Comparison of ENCODE assay signal across 8 mouse cellular contexts in the genomic region with DNA sequence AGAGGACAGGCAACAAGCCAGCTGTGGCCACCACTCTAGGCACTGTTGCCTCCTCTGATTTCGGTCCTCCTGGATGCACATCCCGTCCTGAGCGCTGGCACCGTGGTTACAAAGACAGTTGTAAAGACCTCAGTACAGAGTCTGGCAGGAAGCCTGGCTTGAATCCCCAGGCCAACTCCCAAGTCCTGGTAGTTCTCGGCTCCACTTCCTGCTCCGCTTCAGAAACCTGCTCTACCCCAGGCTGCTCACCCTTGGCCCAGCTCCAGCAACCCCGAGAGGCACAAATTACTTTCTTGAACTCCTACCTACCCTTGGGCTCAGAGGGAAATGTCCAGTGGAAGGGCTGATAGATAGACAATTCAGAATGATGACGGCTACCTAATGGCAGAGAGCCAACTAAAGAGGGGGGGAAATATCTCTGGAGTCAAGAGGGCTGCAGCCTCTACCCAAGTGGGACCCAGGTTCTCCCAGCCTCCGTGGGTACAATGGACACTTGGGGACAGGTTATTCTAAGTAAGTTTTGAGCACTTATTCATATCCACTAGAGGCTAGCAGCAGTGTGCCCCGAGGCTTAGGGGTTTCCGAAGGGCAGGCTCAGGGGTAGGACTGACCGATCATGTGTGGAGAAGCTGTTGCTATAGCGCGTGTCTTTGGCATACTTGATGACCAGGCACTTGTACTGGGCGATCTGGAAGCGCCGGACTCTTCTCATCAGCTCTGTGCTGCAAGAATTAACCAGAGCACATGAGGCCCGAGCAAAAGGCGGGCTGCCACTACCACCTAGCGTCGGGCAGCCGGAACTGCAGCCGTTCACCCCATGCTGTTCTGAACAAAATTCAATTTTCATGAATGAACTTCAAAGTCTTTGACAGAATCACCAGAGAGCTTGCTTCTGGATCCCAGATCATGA. TPM values are rescaled to one million over a fixed set of nuclear protein-coding genes. Genes with fewer than 3 reads are reported as not detected.
DNase-seq lines count a peak whose midpoint lies in the region; ATAC-seq and TF ChIP-seq lines count a peak whose summit lies in the region.

No protein-coding gene starts in this region.

- DNase-seq in CD8-positive naive resting alpha-beta T cell, adult 2 months (ENCODE audit: low read depth in 2 of 2, low spot score in 2 of 2), result peak; percentile 72 to 83
- peak; percentile 68 for DNase-seq in c-Kit-positive CD71-positive TER-119-negative erythroid progenitor cells, embryonic 14.5 days (ENCODE audit: low read depth)
- peak; percentile 80 for DNase-seq in forebrain, embryonic 10.5 days (ENCODE audit: extremely low spot score, low spot score)
- DNase-seq in kidney, postnatal 4 days, result peak; percentile 87 to 91

- H3K4me2 ChIP-seq in heart, embryonic 16.5 days (ENCODE audit: low read depth, low read length), result peak overlapping the region; percentile 90
- peak overlapping the region; percentile 77 for H3K4me2 ChIP-seq in liver, embryonic 16.5 days (ENCODE audit: low read depth, low read length)
- peak overlapping the region; percentile 75 for H3K4me2 ChIP-seq in neural tube, embryonic 13.5 days

- ATAC-seq in heart, embryonic 16.5 days (replicated peaks; ENCODE audit: extremely low read depth, insufficient read depth, low FRiP score), result peak; percentile 37; the same call in 1 of the 2 replicates
- peak; percentile 48 for ATAC-seq in liver, embryonic 16.5 days (ENCODE audit: low read depth)
- peak; percentile 81 for ATAC-seq in neural tube, embryonic 13.5 days (ENCODE audit: low read depth)

- peaks cover 50% of the 10 kb centered on the region for H3K36me3 ChIP-seq in forebrain, embryonic 10.5 days (replicated peaks)
- peaks cover 22% of the 10 kb centered on the region for H3K36me3 ChIP-seq in heart, embryonic 16.5 days (ENCODE audit: control insufficient read depth, insufficient read depth)
- H3K36me3 ChIP-seq in liver, embryonic 16.5 days (ENCODE audit: control insufficient read depth, insufficient read depth), result peaks cover 34% of the 10 kb centered on the region
- no peaks in the 10 kb centered on the region for H3K36me3 ChIP-seq in neural tube, embryonic 13.5 days
- no peaks in the 10 kb centered on the region for H3K36me3 ChIP-seq in testis, adult 2 months (ENCODE audit: control insufficient read depth, insufficient read depth, low read length)

- TF ChIP-seq CTCF in testis, adult 2 months (IDR thresholded peaks at IDR 0.05; ENCODE audit: control insufficient read depth, insufficient read depth, insufficient replicate concordance, low read depth, low read length), result peak; percentile 86

- H3K4me3 ChIP-seq in forebrain, embryonic 10.5 days, result peak overlapping the region; percentile 80
- peak overlapping the region; percentile 74 for H3K4me3 ChIP-seq in heart, embryonic 16.5 days (ENCODE audit: low read length)
- H3K4me3 ChIP-seq in liver, embryonic 16.5 days (ENCODE audit: low read depth, low read length), result peak overlapping the region; percentile 78
- peak overlapping the region; percentile 42 for H3K4me3 ChIP-seq in neural tube, embryonic 13.5 days
- no peak overlapping the region for H3K4me3 ChIP-seq in testis, adult 2 months (ENCODE audit: control insufficient read depth, low read depth, low read length)

- 34% methylated on average over 23 of the region's 23 CpGs for WGBS in forebrain, embryonic 10.5 days
- WGBS in heart, embryonic 16.5 days, result 10% methylated on average over 23 of the region's 23 CpGs
- WGBS in liver, embryonic 16.5 days (ENCODE audit: insufficient replicate concordance), result 19% methylated on average over 23 of the region's 23 CpGs
- WGBS in neural tube, embryonic 13.5 days, result 23% methylated on average over 23 of the region's 23 CpGs

- peaks cover 73% of the 10 kb centered on the region for H3K4me1 ChIP-seq in forebrain, embryonic 10.5 days
- peaks cover 73% of the 10 kb centered on the region for H3K4me1 ChIP-seq in heart, embryonic 16.5 days (ENCODE audit: control insufficient read depth, insufficient read depth, low read length)
- peaks cover 52% of the 10 kb centered on the region for H3K4me1 ChIP-seq in liver, embryonic 16.5 days (ENCODE audit: control insufficient read depth, low read depth, low read length)
- peaks cover 68% of the 10 kb centered on the region for H3K4me1 ChIP-seq in neural tube, embryonic 13.5 days (replicated peaks)
- H3K4me1 ChIP-seq in testis, adult 2 months (ENCODE audit: control insufficient read depth, insufficient read depth, low read length), result peaks cover 23% of the 10 kb centered on the region

- no peak for TF ChIP-seq POLR2A in testis, adult 2 months (IDR thresholded peaks at IDR 0.05; ENCODE audit: control insufficient read depth, low read depth, low read length)

- no peaks in the 10 kb centered on the region for H3K27me3 ChIP-seq in forebrain, embryonic 10.5 days (ENCODE audit: poor library complexity, severe bottlenecking)
- no peaks in the 10 kb centered on the region for H3K27me3 ChIP-seq in heart, embryonic 16.5 days (ENCODE audit: control insufficient read depth, insufficient read depth, low read length)
- no peaks in the 10 kb centered on the region for H3K27me3 ChIP-seq in liver, embryonic 16.5 days (ENCODE audit: control insufficient read depth, insufficient read depth, low read depth, low read length)
- no peaks in the 10 kb centered on the region for H3K27me3 ChIP-seq in neural tube, embryonic 13.5 days
- no peaks in the 10 kb centered on the region for H3K27me3 ChIP-seq in testis, adult 2 months (ENCODE audit: control insufficient read depth, insufficient read depth, low read length)

- H3K9ac ChIP-seq in heart, embryonic 16.5 days (ENCODE audit: low read length), result peak overlapping the region; percentile 82
- H3K9ac ChIP-seq in liver, embryonic 16.5 days (ENCODE audit: low read depth, low read length), result peak overlapping the region; percentile 85
- H3K9ac ChIP-seq in neural tube, embryonic 13.5 days, result peak overlapping the region; percentile 59

- H3K27ac ChIP-seq in forebrain, embryonic 10.5 days, result peak overlapping the region; percentile 98
- peak overlapping the region; percentile 99 for H3K27ac ChIP-seq in heart, embryonic 16.5 days (ENCODE audit: low read length)
- peak overlapping the region; percentile 92 for H3K27ac ChIP-seq in liver, embryonic 16.5 days (ENCODE audit: low read length)
- no peak overlapping the region for H3K27ac ChIP-seq in neural tube, embryonic 13.5 days (replicated peaks)
- no peak overlapping the region for H3K27ac ChIP-seq in testis, adult 2 months (ENCODE audit: control insufficient read depth, insufficient read depth, low read depth, low read length)

- no peaks in the 10 kb centered on the region for H3K9me3 ChIP-seq in forebrain, embryonic 10.5 days
- no peaks in the 10 kb centered on the region for H3K9me3 ChIP-seq in heart, embryonic 16.5 days (replicated peaks; ENCODE audit: control insufficient read depth, low read length)
- no peaks in the 10 kb centered on the region for H3K9me3 ChIP-seq in liver, embryonic 16.5 days (replicated peaks; ENCODE audit: control insufficient read depth, low read length)
- H3K9me3 ChIP-seq in neural tube, embryonic 13.5 days, result no peaks in the 10 kb centered on the region

RNA-seq across cellular contexts. Expression of gene Afmid, which starts 1.4 kb away (rescaled TPM):
- 4.0 and 4.8 TPM in 2 replicates for polyA plus RNA-seq in forebrain, embryonic 10.5 days (2016; fragmentation: Nextera tagmentation; extraction: Ambion mirVana)
- polyA plus RNA-seq in heart, embryonic 16.5 days (2015; fragmentation: Nextera tagmentation; extraction: Ambion mirVana), result 17.5 and 20.8 TPM in 2 replicates
- 14.6 and 15.4 TPM in 2 replicates for polyA plus RNA-seq in liver, embryonic 16.5 days (2015; fragmentation: Nextera tagmentation; extraction: Ambion mirVana)
- 2.7 and 3.3 TPM in 2 replicates for polyA plus RNA-seq in neural tube, embryonic 13.5 days (2015; fragmentation: Nextera tagmentation; extraction: Ambion mirVana)
- 4.0 and 5.7 TPM in 2 replicates for polyA plus RNA-seq in testis, adult 2 months (2012; rRNA removed)

RNA-seq across cellular contexts. Expression of gene Tk1, which starts 1.6 kb away (rescaled TPM):
- polyA plus RNA-seq in forebrain, embryonic 10.5 days (2016; fragmentation: Nextera tagmentation; extraction: Ambion mirVana), result 167 and 178 TPM in 2 replicates
- polyA plus RNA-seq in heart, embryonic 16.5 days (2015; fragmentation: Nextera tagmentation; extraction: Ambion mirVana), result 108 and 114 TPM in 2 replicates
- polyA plus RNA-seq in liver, embryonic 16.5 days (2015; fragmentation: Nextera tagmentation; extraction: Ambion mirVana), result 120 and 127 TPM in 2 replicates
- 15.8 and 24.0 TPM in 2 replicates for polyA plus RNA-seq in neural tube, embryonic 13.5 days (2015; fragmentation: Nextera tagmentation; extraction: Ambion mirVana)
- 4.8 and 5.8 TPM in 2 replicates for polyA plus RNA-seq in testis, adult 2 months (2012; rRNA removed)

RNA-seq across cellular contexts. Expression of gene Gm20708, which starts 14.8 kb away (rescaled TPM):
- 0.17 and 0.58 TPM in 2 replicates for polyA plus RNA-seq in forebrain, embryonic 10.5 days (2016; fragmentation: Nextera tagmentation; extraction: Ambion mirVana)
- polyA plus RNA-seq in heart, embryonic 16.5 days (2015; fragmentation: Nextera tagmentation; extraction: Ambion mirVana), result 0.92 and 2.4 TPM in 2 replicates
- polyA plus RNA-seq in liver, embryonic 16.5 days (2015; fragmentation: Nextera tagmentation; extraction: Ambion mirVana), result 0.38 and 0.64 TPM in 2 replicates
- polyA plus RNA-seq in neural tube, embryonic 13.5 days (2015; fragmentation: Nextera tagmentation; extraction: Ambion mirVana), result 0.56 and 1.6 TPM in 2 replicates
- polyA plus RNA-seq in testis, adult 2 months (2012; rRNA removed), result 1.0 TPM in 1 of 2 replicates, not detected in the other

RNA-seq across cellular contexts. Expression of gene Syngr2, which starts 14.8 kb away (rescaled TPM):
- polyA plus RNA-seq in forebrain, embryonic 10.5 days (2016; fragmentation: Nextera tagmentation; extraction: Ambion mirVana), result 36.9 and 38.0 TPM in 2 replicates
- 111 and 133 TPM in 2 replicates for polyA plus RNA-seq in heart, embryonic 16.5 days (2015; fragmentation: Nextera tagmentation; extraction: Ambion mirVana)
- 48.6 and 55.5 TPM in 2 replicates for polyA plus RNA-seq in liver, embryonic 16.5 days (2015; fragmentation: Nextera tagmentation; extraction: Ambion mirVana)
- polyA plus RNA-seq in neural tube, embryonic 13.5 days (2015; fragmentation: Nextera tagmentation; extraction: Ambion mirVana), result 15.3 and 17.5 TPM in 2 replicates
- polyA plus RNA-seq in testis, adult 2 months (2012; rRNA removed), result 21.3 and 32.5 TPM in 2 replicates

RNA-seq across cellular contexts. Expression of gene Birc5, which starts 24.7 kb away (rescaled TPM):
- polyA plus RNA-seq in forebrain, embryonic 10.5 days (2016; fragmentation: Nextera tagmentation; extraction: Ambion mirVana), result 412 and 424 TPM in 2 replicates
- polyA plus RNA-seq in heart, embryonic 16.5 days (2015; fragmentation: Nextera tagmentation; extraction: Ambion mirVana), result 228 and 244 TPM in 2 replicates
- 298 and 327 TPM in 2 replicates for polyA plus RNA-seq in liver, embryonic 16.5 days (2015; fragmentation: Nextera tagmentation; extraction: Ambion mirVana)
- polyA plus RNA-seq in neural tube, embryonic 13.5 days (2015; fragmentation: Nextera tagmentation; extraction: Ambion mirVana), result 50.1 and 68.8 TPM in 2 replicates
- polyA plus RNA-seq in testis, adult 2 months (2012; rRNA removed), result 46.1 and 46.3 TPM in 2 replicates

Comparison
In these comparisons a context has a peak if more than half of its experiments do, and no peak if none do; other contexts are left out.
1. H3K27ac ChIP-seq: peak in forebrain, embryonic 10.5 days (single experiment), heart, embryonic 16.5 days (single experiment) and liver, embryonic 16.5 days (single experiment); none in neural tube, embryonic 13.5 days (single experiment) and testis, adult 2 months (single experiment).
2. Peak in every context shown above with its lines, with median percentiles within 50 percentile points of each other: DNase-seq, ATAC-seq, H3K4me2 ChIP-seq and H3K9ac ChIP-seq.